Mouse (Mus musculus) macrophage (primary cell): ENCODE measurements around the gene Itga7. TPM values are rescaled to one million over a fixed set of nuclear protein-coding genes. Genes with fewer than 3 reads are reported as not detected.

Experiments
- H3K27ac ChIP-seq: fragments of 350-480 bp; formaldehyde crosslinking; 2 replicates; pipeline ENCODE4 v1.9.0; 2021
- H3K36me3 ChIP-seq: fragments of 350-480 bp; formaldehyde crosslinking; 2 replicates; pipeline ENCODE4 v1.9.0; 2021; ENCODE audit errors: inconsistent target
- H3K4me3 ChIP-seq: fragments of 350-480 bp; formaldehyde crosslinking; 2 replicates; pipeline ENCODE4 v1.9.0; 2021; ENCODE audit errors: inconsistent target
- H3K79me2 ChIP-seq: fragments of 350-480 bp; formaldehyde crosslinking; 2 replicates; pipeline ENCODE4 v1.9.0; 2021; ENCODE audit errors: inconsistent target
- WGBS: methylation state at CpG from one replicate; pipeline ENCODE4 v1.1.7; 2026; ENCODE audit warnings: inconsistent platforms; ENCODE audit not compliant: missing documents; 5-methylcytosine and 5-hydroxymethylcytosine counted together
- polyA plus RNA-seq: library from polyadenylated mRNA; stranded (reverse); fragments of 250-400 nt; gene quantifications from 3 replicates; pipeline ENCODE4 v1.2.4, GENCODE M21; 2018; ENCODE audit warnings: inconsistent platforms

Gene Itga7
- polyA plus RNA-seq, 1 experiment from 2014 or later: not detected

- Histone ChIP-seq H3K36me3 (no peaks in the 10 kb centered on the region), H3K79me2 (no peaks in the 10 kb centered on the region), H3K4me3 (no peak overlapping the region), H3K27ac (peak overlapping the region; percentile 66)
- 57% methylated on average over 1 of the region's 1 CpGs for WGBS
Observed at GRCm38 (mm10) chr10:128901409-128901808, 32.2 kb upstream of the Itga7 start.

- Histone ChIP-seq H3K4me3 (no peak overlapping the region), H3K27ac (peak overlapping the region; percentile 66), H3K79me2 (no peaks in the 10 kb centered on the region), H3K36me3 (no peaks in the 10 kb centered on the region)
- 13% methylated on average over 3 of the region's 3 CpGs for WGBS
Observed at GRCm38 (mm10) chr10:128902409-128902988, 31.1 kb upstream of the Itga7 start.

- WGBS: 91% methylated on average over 5 of the region's 5 CpGs
- Histone ChIP-seq H3K79me2 (peaks cover 4% of the 10 kb centered on the region; the same call in 1 of the 2 replicates), H3K27ac (no peak overlapping the region), H3K4me3 (no peak overlapping the region), H3K36me3 (no peaks in the 10 kb centered on the region)
Observed at GRCm38 (mm10) chr10:128904812-128905211, 28.8 kb upstream of the Itga7 start.

- Histone ChIP-seq H3K36me3 (peaks cover 17% of the 10 kb centered on the region), H3K4me3 (peak overlapping the region; percentile 20; the same call in 1 of the 2 replicates), H3K79me2 (peaks cover 42% of the 10 kb centered on the region), H3K27ac (peak overlapping the region; percentile 94)
- 63% methylated on average over 13 of the region's 13 CpGs for WGBS
Observed at GRCm38 (mm10) chr10:128908778-128909448, 24.7 kb upstream of the Itga7 start.

- Histone ChIP-seq H3K27ac (peak overlapping the region; percentile 94), H3K79me2 (peaks cover 49% of the 10 kb centered on the region), H3K36me3 (peaks cover 24% of the 10 kb centered on the region), H3K4me3 (peak overlapping the region; percentile 20; the same call in 1 of the 2 replicates)
- 2% methylated on average over 14 of the region's 41 CpGs for WGBS
Observed at GRCm38 (mm10) chr10:128909567-128910028, 24.0 kb upstream of the Itga7 start.

- Histone ChIP-seq H3K27ac (peak overlapping the region; percentile 81), H3K4me3 (peak overlapping the region; percentile 82), H3K36me3 (peaks cover 31% of the 10 kb centered on the region), H3K79me2 (peaks cover 50% of the 10 kb centered on the region)
- 4% methylated on average over 46 of the region's 66 CpGs for WGBS
Observed at GRCm38 (mm10) chr10:128910066-128910841, 23.4 kb upstream of the Itga7 start.

GRCm38 (mm10) chr10:128911430-128911829, 22.2 kb upstream of the Itga7 start:
- Histone ChIP-seq H3K27ac (peak overlapping the region; percentile 81), H3K79me2 (peaks cover 50% of the 10 kb centered on the region), H3K36me3 (peaks cover 40% of the 10 kb centered on the region), H3K4me3 (peak overlapping the region; percentile 82)
- WGBS: 50% methylated on average over 6 of the region's 6 CpGs

GRCm38 (mm10) chr10:128912268-128912667, 21.4 kb upstream of the Itga7 start:
- Histone ChIP-seq H3K36me3 (peaks cover 48% of the 10 kb centered on the region), H3K4me3 (no peak overlapping the region), H3K27ac (no peak overlapping the region), H3K79me2 (peaks cover 50% of the 10 kb centered on the region)
- 87% methylated on average over 3 of the region's 4 CpGs for WGBS

- Histone ChIP-seq H3K27ac (no peak overlapping the region), H3K36me3 (peaks cover 53% of the 10 kb centered on the region), H3K4me3 (no peak overlapping the region), H3K79me2 (peaks cover 50% of the 10 kb centered on the region)
- WGBS: 87% methylated on average over 4 of the region's 4 CpGs
Observed at GRCm38 (mm10) chr10:128912791-128913190, 20.8 kb upstream of the Itga7 start.

GRCm38 (mm10) chr10:128913219-128913618, 20.4 kb upstream of the Itga7 start:
- peaks cover 57% of the 10 kb centered on the region for H3K36me3 ChIP-seq
- 35% methylated on average over 5 of the region's 5 CpGs for WGBS

GRCm38 (mm10) chr10:128913696-128914095, 19.9 kb upstream of the Itga7 start:
- Histone ChIP-seq H3K36me3 (peaks cover 57% of the 10 kb centered on the region), H3K4me3 (no peak overlapping the region), H3K79me2 (peaks cover 50% of the 10 kb centered on the region), H3K27ac (no peak overlapping the region)
- WGBS: 92% methylated on average over 9 of the region's 12 CpGs

More at GRCm38 (mm10) chr10:128913219-128913618, 20.4 kb upstream of the Itga7 start:
- H3K4me3 ChIP-seq: no peak overlapping the region
- no peak overlapping the region for H3K27ac ChIP-seq
- peaks cover 50% of the 10 kb centered on the region for H3K79me2 ChIP-seq

GRCm38 (mm10) chr10:128915550-128915949, 18.1 kb upstream of the Itga7 start:
- peaks cover 57% of the 10 kb centered on the region for H3K36me3 ChIP-seq
- WGBS: 91% methylated on average over 2 of the region's 2 CpGs
- no peak overlapping the region for H3K4me3 ChIP-seq
- peaks cover 41% of the 10 kb centered on the region for H3K79me2 ChIP-seq
- H3K27ac ChIP-seq: no peak overlapping the region

- no peak overlapping the region for H3K27ac ChIP-seq
- H3K36me3 ChIP-seq: peaks cover 57% of the 10 kb centered on the region
- H3K79me2 ChIP-seq: peaks cover 30% of the 10 kb centered on the region
- H3K4me3 ChIP-seq: no peak overlapping the region
- 98% methylated on average over 3 of the region's 3 CpGs for WGBS
Observed at GRCm38 (mm10) chr10:128916665-128917064, 17.0 kb upstream of the Itga7 start.

- Histone ChIP-seq H3K79me2 (peaks cover 23% of the 10 kb centered on the region; the same call in 1 of the 2 replicates), H3K27ac (no peak overlapping the region), H3K36me3 (peaks cover 52% of the 10 kb centered on the region), H3K4me3 (no peak overlapping the region)
- 93% methylated on average over 6 of the region's 6 CpGs for WGBS
Observed at GRCm38 (mm10) chr10:128917400-128917799, 16.2 kb upstream of the Itga7 start.
